Mouse (Mus musculus): ENCODE data around the gene Dusp7.

- TF ChIP-seq POU5F1 (IDR thresholded peaks at IDR 0.05; ENCODE audit: borderline replicate concordance, low read length) (no peak), CTCF (conservative IDR thresholded peaks at IDR 0.05; ENCODE audit: low read length) (no peak), NANOG (IDR thresholded peaks at IDR 0.05; ENCODE audit: borderline replicate concordance, low read length) (no peak)
These were observed 3.3 kb downstream of the Dusp7 start for GRCm38 (mm10) chr9:106371776-106372175.
